Mouse (Mus musculus) neutrophil, adult 5-6 weeks (primary cell): ENCODE measurements around the gene Itpkb. TPM values are rescaled to one million over a fixed set of nuclear protein-coding genes. Genes with fewer than 3 reads are reported as not detected.
A peak's percentile ranks its signal among the peaks of the same experiment; 100 is the strongest.

Experiments
- ATAC-seq: fragments of 151-379, 151-347 bp; 2 replicates; pipeline ENCODE4 v1.8.0; 2017; ENCODE audit warnings: mild to moderate bottlenecking, moderate TSS enrichment; ENCODE audit not compliant: insufficient number of reproducible peaks, poor library complexity, low FRiP score, severe bottlenecking; ENCODE audit errors: extremely low read depth
- total RNA-seq: library from RNA; stranded (forward); fragments of 200-1000 nt; gene quantifications from 2 replicates; pipeline ENCODE4 v1.2.3, GENCODE M21; 2017

Itpkb gene
- total RNA-seq: 64.6 and 68.5 TPM in 2 replicates

DNA sequence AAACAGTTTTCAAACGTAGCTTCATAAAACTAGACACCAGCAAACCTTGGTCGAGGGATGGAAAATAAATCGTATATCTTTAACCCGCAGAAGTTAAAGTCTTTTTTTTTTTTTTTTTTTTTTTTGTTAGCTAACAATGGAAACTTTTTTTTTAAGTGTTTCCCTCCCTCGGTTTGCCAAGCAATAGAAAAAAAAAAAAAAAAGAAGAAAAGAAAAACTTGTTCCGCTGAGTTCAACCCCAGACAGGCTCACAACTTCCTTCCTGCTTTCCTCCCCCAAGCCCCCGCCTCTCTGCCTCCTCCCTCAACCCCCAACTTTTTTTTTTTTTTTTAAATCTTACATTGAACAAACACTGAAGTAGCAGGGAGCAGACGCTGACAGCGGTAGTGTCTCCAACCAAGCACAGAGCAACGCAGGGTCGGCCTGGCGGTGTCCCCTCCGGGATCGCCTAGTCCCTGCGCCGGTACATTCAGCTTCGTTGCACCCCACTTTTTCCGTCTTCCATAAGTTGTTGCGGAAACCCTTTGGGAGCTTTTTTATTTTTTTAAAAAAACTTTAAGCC, at the start of gene Itpkb:
Itpkb (plus strand) TSS at position 341 of the 562 bp plus-strand sequence.
- ATAC-seq: peak; percentile 80

DNA sequence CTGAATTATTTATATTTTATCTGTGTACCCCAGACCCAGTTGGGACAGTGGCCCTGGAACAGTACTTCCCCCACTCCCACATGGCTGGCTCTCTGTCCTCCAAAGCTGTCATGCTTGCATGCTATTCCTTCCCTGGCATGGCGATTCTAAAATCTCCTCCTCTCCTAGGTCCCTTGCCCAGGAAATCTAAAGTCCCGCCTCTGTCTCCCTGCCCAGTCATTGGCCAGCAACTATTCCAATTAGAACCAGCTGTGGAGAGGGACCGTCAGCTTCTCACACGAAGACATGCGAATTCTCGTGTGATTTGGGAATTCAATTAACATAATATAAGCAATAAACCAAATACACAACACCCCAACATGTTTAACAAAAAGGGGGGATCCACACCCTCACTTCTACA, 47.7 kb upstream of the Itpkb start:
- ATAC-seq: no peak

DNA sequence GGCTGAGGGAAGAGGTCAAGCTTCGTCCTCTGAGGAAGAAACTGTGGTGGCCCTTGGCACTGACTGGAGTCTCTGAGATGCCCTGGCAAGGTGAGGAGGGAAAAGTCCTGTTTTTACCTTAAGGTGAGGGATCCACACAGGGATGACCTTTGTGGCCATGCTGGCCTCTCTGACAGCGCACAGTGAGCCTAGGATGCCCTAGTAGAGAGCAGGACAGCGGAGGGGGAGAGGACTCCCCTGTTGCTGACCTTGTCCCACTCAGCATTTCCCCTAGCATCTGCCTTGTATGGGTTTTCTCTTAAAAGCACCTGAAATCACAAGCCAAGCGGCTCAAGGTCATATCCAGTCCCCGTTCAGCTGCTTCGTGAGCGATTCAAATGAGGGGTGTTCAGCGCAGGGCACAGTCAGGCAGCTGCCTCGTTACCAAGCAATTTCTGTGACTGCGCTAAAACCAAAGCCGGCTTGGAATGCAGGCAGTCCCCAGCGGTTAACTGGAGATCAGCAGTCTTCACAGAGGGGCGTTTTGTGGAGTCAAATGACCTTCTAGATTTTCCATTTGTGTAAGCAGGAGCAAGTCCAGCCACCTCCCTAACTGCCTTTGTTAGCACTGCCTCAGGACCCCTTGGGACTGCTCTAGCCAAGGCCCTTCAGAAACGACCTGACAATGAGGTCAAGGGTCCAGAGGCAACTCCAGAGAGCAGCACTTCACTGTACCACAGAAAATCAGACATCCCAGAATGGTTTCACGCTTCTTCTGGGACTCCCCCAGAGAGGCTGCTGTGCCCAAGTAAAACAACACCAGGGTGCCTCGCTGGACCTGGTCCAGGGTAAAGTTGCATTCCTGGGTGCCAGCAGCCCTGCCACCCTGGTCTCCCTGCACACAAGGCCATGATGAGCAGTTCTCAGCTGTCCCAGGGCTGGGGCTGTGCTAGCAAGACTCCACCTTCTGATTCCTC, 46.2 kb upstream of the Itpkb start:
- ATAC-seq: no peak

DNA sequence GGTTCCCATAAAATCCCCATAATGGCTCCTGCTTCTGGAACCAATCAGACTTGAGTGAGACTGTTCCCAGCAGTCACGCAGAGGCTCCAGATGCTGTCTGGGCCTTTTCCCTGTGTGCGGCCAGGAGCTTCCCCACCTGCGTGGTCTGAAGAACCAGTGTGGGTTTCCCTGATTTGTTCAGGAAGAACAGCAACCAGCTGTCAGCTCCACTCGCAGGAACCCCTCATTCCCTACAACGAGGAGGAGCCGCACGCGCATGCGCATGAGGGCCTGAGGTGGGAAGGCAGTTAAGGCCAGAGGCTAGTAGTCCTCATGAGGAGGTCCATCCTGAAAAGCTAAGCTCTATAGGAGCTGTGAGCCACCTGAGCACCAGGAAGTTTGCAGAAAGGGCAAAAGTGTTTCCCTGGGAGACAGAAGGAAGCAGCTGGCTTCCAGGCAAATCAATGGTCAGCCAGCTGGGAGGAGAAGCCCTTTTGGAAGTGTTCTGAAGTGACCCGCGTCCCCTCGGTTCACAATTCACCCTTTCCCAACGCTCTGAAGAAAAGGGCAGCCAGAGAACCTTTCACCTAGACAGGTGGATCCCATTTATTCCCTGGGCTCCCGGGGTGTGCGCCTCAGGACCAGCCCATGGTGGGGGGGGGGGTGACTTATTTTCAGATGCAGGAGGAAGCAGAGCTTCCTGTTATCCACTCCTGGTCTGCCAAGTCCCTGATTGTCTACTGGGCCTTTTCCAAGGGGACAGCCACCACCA, 44.0 kb upstream of the Itpkb start:
- no peak for ATAC-seq

DNA sequence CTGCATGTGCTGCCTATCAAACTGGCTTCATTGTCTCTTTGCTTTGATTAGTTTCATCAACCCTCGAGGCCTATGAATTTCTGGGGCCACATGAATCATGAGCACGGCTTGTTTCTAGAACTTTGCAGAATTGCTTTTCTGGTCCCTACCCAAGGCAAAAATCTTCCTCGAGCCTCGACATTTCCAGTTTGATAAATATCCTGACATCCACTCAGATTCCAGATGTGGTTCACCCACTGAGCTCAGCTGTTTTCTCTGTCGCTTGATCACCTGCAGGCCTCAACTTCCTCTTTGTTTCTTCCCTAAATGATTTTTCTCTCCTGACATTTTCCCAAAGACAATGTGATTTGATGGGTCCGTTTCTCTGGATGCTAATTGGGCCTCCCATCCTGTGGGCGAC, 42.1 kb upstream of the Itpkb start:
- no peak for ATAC-seq

DNA sequence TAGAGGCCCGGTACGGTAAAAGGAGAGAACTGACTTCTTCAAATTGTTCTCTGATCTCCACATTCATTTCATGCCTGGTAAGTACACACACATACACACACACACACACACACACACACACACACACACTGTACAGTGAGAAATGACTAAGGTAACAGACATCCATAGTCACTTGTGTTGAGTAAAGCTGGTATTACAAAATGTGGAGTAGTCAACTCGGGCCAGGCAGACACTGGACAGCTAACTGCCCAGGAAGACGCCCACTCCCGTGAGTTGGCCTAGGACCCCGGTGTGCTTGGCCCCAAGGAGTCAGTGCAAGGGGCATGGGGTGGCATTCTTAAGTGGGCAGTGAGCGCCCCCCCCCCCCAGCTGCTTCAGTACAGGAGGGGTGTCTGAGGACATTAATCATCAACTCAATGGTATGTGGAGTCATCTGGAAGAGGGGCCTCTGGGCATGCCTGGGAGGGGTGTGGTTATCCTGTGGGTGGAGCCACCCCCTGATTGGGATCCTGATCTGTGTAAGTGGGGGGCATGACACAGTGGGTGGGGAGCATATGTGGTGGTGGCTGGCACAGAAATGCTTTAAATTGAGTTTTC, 41.3 kb upstream of the Itpkb start:
- ATAC-seq: peak; percentile 42; the same call in 1 of the 2 replicates

DNA sequence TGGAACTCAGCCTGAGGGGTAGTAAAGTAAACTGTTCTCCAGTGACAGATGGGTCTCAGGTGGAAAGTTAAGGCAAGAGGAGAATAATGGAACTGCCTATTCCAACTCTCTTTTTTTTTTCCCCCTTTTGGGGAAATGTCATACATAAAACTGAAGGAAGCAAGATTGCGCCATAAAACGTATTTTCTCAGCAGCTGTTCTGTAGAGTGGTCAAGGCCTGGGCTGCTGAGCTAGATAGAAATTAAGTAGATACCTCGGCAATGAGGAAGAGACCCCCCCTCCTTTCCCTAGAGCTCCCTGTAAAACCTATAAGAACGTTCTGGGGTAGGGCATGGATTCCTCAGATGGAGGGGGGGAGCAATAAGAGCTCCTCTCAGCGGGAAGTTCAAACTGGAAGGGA, 40.5 kb upstream of the Itpkb start:
- no peak for ATAC-seq

DNA sequence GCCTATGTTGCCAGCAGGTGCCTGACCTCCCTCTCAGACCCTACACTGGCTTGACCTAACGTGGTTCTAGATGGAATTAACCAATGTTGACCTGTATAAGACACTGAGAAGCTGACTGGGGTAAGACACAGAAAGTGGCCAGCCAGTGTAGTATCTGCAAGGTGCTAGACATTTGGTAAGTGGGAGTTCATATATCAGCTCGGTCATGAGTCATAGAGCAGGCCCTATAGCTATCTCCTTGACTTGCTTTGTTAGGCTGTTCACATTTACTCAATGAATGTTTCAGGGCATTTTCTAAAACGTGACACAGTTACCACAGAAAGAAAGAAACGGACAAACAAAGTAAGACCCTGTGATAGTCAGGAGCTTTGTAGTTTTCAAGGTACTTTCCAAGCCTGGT, 39.9 kb upstream of the Itpkb start:
- ATAC-seq: no peak

DNA sequence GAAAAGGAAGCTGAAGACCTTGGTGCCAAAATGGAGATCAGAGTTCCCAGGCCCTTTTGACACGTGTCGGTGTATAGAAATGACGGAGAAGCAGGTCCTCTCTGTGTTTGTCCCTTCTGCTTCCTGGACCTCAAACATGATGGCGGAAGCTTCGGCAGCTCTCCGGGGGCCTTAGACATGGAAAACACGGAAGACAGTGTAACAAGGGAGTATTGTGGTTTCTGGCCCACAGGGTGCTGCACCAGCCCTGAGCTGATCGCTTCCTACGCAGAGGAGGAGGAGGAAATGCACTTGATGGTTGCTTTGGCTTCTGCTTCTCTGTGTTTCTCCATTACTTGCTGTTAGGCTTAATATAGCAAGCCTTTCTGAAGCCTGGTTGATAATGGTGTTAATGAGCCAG, 34.2 kb upstream of the Itpkb start:
- peak; percentile 34 for ATAC-seq

DNA sequence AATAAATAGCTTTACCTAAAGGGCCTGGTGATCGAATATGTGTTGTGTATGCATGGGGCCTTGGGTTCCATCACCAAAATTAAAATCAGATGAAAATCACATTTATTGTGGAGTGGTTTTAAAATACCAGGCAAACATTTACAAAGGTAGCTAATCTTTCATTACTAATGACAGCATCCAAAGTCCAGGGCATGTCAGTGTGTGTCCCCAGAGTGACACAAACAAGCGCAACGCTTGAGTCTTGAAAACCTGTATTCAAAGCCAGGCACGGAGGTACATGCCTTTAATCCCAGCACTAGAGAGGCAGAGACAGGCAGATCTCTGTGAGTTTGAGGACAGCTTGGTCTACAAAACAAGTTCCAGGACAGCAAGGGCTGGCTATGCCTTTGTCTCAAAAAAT, 30.6 kb upstream of the Itpkb start:
- no peak for ATAC-seq

DNA sequence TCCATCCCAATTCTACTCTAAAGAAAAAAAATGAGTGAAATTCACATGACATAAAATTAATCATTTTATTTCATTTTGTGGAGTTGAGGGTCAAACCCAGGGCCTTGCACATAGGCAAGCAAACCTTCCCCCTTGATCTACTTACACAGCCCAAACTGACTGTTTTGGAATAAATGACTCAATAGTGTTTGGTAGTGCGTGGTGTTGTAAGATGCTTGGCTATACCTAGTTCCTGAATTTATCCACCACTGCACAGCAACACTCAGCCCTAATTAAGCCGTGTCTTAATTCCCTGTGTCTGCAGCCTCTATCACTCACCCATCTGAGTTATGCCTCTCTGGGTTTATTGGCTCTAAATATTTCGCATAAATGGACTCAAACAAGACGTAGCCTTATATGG, 30.0 kb upstream of the Itpkb start:
- ATAC-seq: peak; percentile 84

DNA sequence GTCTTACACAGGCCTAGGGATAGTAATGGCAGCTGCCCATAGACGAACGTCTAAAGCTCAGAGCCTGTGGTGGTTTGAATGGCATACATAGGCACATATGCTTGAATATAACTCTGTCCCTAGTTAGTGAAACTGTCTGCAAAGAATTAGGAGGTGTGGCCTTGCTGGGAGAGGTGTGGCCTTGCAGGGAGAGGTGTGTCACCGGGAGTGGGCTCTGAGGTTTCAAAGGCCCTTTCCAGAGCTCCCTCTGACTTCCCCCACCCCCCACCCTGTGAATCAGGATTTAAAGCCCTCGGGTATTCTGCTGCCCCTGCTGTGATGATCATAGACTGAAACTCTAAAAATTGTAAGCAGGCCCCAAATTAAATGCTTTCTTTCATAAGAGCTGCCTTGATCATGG, 29.3 kb upstream of the Itpkb start:
- no peak for ATAC-seq

DNA sequence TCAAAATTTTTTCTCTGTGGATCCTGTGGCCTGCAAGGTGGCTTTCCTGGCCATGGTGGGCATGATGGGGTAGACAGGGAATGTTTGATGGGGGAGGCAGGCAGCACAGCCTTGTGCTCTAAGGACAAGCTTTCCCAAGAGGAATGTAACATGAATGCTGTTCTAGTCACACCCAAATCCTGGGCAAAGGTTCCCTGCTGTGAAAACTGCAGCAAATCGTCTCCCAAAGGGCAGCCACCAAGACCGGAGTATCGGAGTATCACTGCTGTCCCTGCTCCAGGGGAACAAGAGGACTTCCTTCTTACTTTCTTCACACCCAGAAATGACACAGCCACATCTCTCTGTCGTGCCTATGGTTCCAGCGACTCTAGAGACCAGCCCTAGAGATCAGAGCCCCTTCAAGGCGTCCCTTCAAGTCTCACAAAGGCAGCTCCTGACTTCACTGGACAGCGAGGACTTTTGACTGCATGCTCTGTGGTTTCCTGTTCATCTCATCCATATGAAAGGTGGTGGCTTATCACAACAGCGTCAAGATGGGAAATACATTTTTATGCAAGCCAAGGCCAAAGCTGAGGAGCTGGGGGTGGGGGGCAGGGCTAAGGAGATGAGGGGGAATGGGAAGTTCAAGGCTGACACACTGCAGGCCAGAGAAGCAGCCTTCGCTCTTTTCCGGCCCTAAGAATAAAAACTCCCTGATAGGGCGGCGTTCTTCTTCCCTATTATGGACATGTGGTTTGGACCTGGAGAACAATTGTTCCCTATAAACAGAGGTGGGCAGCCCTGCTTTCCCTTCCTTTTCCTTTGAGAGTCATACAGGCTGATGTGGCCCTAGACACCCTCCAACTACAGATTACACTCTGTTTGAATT, 27.8 kb upstream of the Itpkb start:
- 0 out of 2 replicates have a peak, but pooled peaks have one; percentile 11 for ATAC-seq

DNA sequence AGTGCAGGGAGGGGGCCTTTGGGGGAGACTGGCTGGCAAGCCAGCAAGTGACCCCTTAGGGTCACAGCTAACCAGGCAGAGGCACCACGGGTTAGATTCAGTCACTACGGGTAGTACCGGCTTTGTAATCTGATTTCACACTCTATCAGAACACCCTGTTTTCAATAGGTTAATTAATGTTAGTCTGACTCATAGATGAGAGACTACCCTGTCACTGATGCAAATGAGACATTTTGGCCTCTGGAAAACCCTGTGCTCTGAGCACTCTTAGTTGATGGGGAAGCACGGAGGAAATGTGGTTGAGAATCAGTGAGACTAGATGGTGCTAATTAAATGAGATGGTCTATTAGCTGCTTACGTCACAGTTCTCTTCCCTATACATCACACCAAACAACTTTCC, 26.7 kb upstream of the Itpkb start:
- ATAC-seq: no peak

DNA sequence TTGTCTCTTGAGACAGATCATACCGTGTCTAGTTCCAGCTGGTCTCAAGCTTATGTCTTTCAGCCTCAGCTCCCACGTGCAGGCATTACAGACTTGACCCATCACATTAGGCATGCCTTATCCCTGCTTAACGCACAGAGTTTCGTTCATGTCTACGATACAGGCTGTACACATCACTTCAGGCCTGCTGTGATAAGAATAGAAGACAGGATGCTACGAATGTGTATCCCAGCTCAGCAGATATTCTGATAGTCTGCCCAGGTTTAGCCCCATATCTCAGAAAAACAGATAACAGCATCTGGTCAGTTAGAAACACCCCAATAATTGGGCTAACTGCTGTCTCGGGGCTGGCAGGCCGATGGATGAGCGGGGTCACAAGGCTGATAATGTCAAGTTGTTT, 23.4 kb upstream of the Itpkb start:
- ATAC-seq: no peak

DNA sequence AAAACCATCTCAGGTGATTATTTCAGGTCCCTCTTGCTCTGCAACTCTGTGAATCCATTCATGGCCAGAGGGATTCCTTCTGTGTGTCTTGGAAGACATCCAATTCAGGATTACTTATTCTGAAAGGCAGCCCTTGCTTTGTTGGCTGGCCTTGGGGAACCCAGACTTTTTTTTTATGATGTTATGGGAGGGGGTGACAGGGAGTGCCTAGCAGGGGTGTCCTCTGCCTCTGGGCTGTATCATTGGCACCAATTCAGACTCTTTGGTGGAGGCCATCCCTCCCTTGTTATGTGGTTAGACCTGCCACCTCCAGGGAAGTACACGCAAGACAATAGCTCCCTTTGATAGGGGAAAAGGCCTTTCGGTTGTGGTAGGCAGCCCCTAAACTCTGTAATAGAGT, 22.6 kb upstream of the Itpkb start:
- no peak for ATAC-seq

DNA sequence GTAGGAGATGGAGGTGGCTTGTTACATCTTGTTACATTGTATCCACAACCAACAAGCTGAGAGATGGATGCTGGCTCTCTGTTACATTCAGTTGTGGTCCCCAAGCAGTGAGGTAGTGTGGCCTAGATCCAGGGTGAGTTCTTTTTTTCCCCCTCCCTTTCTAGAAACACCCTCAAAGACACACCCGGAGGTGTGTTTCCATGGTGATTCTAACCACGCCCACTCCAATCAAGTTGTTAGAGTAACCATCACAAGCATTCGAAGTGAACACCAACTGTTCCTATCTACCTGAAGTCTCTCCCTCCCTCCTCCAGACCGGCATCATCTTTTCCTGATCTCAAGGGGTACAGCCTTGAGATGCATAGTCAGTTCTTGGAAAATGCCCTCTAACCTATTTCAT, 21.4 kb upstream of the Itpkb start:
- no peak for ATAC-seq

DNA sequence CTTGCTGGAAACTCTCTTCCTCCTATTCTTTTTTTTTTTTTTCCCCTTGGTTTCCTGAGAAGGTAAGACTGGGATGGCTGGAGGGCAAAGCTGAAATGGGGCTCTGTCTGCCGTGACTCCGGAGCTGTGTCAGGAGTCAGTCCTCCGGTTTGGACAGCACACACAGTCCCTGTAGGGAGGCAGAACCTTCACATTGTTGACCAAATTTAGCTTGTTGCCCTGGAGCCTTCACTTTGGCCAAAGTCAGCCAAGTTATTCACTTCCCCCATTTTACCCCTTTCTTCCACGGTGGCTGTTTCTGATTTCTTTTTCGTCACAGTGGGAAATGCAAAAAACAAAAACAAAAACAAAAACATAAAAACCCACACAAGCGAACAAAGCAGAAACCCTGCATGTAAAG, 18.0 kb upstream of the Itpkb start:
- ATAC-seq: no peak
